Mouse (Mus musculus): ENCODE results near the gene Vgf.

The Vgf gene

DNA sequence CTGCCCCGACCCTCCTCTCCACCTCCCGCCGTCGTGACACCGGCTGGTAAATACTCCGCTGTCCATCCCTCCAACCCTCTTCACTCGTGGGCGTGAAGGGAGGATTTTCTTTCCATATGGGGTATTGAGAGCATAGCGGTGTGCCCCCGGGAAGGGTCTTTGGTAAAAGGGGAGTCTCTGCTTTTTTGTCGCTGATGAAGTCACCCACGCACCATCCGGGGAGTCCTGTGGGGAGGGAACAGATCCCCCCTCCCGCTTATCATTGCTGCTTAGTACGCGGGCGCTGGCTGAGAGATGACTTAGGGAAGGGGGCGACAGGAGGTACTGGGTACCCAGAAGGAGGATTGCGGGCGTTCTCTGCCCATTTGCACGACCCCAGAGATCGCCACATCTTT, 4.2 kb downstream of the Vgf start:
- no peak for DNase-seq (ENCODE audit: low read depth, low spot score)

DNA sequence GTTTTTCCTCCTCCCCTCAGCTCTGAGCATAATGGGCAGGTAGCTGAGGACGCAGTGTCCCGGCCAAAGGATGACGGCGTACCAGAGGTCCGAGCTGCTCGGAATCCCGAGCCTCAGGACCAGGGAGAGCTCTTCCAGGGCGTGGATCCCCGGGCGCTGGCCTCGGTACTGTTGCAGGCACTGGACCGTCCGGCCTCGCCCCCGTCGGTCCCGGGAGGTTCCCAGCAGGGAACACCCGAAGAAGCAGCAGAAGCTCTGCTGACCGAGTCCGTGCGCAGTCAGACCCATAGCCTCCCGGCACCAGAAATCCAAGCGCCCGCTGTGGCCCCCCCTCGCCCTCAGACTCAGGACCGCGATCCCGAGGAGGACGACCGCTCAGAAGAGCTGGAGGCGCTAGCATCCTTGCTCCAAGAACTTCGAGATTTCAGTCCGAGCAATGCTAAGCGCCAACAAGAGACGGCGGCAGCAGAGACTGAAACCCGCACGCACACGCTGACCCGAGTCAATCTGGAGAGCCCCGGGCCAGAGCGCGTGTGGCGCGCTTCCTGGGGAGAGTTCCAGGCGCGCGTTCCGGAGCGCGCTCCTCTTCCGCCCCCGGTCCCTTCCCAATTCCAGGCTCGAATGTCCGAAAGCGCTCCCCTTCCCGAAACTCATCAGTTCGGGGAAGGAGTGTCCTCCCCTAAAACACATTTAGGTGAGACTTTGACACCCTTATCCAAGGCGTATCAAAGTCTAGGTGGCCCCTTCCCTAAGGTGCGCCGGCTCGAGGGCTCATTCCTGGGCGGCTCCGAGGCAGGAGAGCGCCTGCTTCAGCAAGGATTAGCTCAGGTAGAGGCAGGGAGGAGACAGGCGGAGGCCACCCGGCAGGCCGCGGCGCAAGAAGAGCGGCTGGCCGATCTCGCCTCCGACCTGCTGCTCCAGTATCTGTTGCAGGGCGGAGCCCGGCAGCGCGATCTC, 5.2 kb downstream of the Vgf start:
- DNase-seq (ENCODE audit: low read depth, low spot score): no peak

DNA sequence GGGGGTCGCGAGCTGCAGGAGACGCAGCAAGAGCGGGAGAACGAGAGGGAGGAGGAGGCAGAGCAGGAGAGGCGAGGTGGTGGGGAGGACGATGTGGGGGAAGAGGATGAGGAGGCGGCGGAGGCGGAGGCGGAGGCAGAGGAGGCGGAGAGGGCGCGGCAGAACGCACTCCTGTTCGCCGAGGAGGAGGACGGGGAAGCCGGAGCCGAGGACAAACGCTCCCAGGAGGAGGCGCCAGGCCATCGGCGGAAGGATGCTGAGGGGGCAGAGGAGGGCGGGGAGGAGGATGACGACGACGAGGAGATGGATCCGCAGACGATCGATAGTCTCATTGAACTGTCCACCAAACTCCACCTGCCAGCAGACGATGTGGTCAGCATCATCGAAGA, 5.8 kb downstream of the Vgf start:
- DNase-seq (ENCODE audit: low read depth, low spot score): no peak

DNA sequence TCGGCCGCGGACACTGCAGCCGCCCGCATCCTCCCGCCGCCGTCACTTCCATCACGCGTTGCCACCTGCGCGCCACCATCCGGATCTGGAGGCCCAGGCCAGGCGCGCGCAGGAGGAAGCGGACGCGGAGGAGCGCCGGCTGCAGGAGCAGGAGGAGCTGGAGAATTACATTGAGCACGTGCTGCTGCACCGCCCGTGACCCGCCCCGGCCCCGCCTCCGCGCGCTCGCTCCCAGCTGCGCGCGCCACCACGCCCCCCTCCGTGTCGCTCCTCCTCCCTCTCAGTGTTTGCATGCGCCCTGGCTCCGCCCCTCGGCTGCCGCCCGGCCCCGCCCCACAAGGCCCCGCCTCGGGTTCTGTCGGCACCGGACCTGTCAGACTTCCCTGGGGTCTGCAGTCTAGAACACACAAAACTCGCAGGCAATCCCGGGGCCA, 6.5 kb downstream of the Vgf start:
- DNase-seq (ENCODE audit: low read depth, low spot score): peak; percentile 75

DNA sequence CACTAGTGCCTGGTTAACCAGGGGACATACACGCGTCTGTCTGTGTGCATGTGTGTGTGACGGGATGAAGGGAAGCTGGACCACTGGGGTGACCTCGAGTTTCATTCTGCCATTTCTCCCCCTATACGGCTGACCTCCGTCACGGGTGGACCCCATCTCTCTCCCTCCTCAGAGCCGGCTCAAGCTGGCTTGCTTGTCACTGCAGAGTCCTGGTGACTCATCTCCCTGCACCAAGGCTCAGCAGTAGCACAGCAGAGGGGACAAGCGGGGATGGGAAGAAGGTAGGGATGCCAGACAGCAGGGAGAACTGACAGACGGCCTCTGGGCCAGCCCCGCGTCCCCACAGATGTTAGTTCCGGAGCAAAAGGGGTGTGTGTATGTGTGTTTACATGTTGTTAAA, 10.0 kb downstream of the Vgf start:
- DNase-seq (ENCODE audit: low read depth, low spot score): no peak

DNA sequence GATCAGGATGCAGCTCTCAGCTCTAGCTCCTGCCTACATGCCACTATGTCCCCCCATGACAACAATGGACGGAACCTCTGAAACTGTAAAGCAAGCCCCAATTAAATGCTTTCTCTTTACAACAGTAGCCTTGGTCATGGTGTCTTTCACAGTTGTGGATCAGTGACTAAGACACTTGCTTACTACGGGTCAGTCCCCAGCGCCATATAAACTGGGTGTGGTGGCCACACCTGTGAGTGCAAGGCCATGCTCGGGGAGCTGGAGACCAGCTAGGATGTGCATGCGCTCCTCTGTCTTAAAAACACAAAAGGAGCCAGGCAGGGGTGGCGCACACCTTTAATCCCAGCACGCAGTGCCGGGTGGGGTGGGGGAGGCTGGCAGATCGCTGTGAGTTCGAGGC, 13.3 kb downstream of the Vgf start:
- DNase-seq (ENCODE audit: low read depth, low spot score): no peak

DNA sequence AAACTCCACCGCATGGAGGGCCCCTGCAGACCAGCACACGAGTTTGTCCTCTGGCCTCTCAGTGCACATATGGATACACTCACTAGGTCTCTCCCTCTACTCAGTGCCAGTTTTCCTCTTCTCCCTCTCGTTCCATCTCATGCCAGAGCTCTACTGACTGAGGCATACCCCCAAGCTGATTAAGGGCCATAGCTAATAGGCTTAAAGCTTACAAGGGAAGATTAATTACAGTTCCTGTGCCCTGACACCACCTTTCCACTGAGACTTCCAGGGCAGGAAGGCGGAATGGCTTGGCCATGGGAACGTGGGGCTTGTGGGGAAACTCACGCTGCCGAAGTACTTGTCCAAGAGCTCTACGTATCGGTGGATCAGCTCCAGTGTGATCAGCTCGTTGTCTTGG, 15.2 kb downstream of the Vgf start:
- no peak for DNase-seq (ENCODE audit: low read depth, low spot score)

DNA sequence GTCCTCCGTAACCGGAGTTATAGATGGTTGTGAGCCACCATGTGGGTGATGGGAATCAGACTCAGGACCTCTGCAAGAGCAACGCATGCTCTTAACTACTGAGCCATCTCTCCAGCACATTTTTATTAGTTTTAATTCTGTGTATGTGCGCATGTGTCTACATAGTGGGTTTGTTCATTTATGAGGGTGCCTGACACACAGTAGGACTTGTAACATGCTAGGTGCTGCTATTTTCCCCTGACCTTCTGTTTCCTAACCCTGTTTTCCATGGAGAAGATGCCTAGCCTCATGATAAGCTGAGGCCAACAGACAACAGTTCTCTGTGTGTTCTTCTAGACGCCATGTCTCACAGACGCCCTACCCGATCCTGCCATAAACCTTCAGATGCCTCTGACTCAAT, 17.8 kb downstream of the Vgf start:
- no peak for DNase-seq (ENCODE audit: low read depth, low spot score)

DNA sequence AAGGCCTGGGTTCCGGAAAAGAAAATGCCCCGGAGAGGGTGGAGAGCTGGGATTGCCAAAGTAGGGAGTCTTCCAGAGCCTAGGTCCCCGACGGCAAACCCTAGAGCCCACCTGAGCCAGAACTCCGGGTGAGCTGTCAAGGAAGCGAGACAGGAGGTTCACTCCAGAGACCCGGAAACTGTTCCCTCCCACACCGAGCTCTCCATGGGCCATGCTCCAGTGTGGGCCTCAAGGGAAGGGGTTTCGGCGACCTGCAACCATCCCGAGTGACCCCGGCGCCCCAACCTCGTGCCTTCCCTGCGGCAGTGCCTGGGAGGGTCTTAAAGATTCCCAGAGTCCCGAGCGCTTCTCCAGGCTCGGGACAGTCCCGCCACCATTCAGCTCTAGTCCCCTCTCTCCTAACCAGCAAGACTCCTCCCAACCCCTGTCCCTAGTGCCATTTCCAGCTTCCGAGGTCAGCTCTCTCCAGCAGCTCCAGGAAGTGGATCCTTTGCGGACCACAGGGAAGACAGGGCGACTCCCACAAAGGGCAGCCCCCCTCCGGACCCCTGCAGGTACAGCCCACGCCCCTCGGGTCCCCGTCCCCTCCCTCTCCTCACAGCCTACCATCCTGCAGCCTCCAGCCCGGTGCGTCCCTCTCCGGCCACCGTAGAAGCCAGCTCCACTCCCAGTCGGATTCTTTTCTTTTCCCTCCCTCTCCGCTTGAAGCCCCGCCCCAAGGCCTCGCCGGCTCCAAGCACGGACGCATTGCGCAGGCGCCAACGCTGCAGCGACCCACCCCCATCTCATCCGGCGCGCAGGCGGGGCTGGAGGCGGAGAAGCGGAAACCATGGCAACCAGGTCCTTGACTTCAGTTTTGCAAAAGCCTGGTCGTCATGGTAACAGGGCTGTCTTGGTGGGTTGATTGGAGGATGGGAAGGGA, 19.5 kb downstream of the Vgf start, which contains the start of gene Ap1s1:
Gene Ap1s1, minus strand, starts transcription at position 734 of the 922 bp plus-strand sequence.
- peak; percentile 98 for DNase-seq (ENCODE audit: low read depth, low spot score)

DNA sequence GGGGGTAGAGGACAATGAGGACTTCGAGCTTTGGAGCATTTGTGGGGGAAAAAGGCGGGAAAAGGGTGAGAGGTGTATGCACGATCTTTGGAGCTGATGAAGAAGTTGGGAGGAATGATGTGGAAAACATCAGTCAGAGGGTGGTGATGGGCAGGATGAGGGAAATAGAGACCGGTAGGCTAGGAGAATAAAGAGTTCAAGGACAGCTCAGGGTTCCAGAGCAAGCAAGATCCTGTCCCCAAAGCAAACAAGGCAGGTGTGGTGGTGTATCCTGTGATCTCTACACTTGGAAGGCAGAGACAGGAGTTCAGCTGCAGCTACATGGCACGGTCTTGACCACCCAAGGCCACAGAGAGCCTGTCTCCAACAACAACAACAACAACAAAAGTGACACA, 20.1 kb downstream of the Vgf start:
- DNase-seq (ENCODE audit: low read depth, low spot score): no peak

DNA sequence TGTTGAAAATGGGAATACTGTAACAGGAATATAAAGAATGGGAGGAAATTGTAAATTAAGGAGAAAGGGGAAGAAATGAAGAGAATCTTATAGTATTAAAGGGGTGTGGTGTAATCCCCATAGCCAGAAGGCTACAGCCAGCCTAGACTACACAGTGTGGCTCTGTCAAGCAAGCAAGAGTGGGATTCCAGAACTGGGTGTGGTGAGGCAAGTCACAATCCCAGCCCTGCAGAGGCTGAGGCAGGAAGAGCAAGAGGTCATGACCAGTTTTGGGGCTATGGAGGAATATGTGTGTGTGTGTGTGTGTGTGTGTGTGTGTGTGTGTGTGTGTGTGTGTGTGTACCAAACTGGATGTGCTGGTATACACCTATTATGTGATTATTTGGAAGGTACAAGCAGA, 20.8 kb downstream of the Vgf start:
- no peak for DNase-seq (ENCODE audit: low read depth, low spot score)

DNA sequence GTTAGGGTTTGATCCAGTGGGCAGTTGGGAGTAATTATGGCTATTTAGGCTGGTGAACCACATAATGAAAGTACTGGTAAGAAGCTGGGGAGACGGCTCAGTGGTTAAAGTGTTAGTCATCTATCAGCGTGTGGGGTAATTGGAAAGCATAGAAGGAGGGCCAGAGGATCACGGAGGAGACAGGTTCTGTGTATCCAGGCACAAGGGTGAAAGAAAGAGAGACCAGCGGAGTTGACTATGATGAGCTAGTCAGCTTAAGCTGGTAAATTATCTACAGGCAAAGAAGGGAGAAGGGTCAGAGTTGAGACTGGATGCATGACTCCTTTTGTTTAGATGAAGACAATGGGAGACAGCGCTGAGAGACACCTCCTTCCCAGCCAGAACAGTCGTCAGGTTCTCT, 24.9 kb downstream of the Vgf start:
- DNase-seq (ENCODE audit: low read depth, low spot score): no peak

DNA sequence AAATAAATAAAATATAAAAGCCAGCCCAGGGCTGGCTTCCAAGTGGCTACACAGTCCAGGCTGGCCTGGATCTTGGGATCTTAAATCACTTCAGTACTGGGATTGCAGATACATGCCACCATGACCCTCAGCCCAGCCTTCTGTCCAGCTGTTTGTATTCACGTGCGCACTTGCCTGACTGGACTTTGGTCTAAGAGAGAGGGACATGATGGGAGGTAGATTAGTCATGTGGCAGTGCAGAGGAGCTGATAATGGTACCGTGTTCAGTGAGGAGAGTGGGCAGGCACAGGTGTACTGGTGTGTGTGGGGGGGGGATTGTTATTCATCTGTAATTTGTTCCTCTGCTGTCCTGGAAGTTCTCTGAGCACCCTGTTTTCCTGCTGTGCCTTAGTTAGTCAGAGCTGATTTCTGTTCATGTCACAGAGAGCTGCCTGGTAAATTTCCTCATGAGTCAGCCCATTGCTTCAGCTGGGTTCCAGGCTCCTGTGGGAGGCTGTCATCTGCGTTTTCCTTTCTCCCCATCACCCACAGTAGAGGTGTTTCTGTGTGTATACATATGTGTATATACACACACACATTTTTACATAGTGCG, 25.8 kb downstream of the Vgf start:
- no peak for DNase-seq (ENCODE audit: low read depth, low spot score)

DNA sequence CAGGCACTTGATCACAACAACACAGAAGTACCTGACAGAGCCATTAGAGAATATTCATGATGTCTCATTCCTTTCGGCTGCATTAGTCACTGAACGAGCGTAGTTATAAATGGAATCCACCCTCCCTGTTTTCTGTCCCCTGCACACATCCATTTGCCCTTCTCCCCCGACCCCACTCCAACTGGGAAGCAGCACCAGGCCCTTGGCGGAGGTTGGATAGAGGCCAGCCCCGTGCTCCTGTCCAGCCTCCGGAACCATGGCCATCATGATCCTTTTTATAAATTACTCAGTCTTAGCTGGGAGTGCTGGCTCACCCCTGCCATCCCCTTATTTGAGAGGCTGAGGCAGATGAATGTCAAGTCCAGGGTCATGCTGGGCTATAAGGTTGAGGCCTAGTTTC, 28.1 kb downstream of the Vgf start:
- no peak for DNase-seq (ENCODE audit: low read depth, low spot score)

DNA sequence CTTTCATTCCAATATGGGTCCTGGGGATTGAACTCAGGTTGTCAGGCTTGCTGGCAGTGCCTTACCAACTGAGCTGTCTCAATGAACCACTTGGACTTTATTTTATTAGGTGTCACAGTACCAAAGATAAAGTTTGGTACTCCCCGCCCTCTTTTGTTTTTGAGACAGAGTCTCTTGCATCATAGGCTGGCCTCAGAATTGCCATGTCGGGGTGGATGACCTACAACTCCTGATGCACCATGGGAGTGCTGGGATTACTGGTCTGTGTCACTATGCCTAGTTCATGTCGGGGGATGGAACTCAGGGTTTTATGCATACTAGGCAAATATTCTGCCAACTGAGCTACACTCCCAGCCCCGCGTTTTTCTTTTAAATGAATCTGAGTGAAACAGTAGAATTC, 28.7 kb downstream of the Vgf start:
- DNase-seq (ENCODE audit: low read depth, low spot score): no peak

DNA sequence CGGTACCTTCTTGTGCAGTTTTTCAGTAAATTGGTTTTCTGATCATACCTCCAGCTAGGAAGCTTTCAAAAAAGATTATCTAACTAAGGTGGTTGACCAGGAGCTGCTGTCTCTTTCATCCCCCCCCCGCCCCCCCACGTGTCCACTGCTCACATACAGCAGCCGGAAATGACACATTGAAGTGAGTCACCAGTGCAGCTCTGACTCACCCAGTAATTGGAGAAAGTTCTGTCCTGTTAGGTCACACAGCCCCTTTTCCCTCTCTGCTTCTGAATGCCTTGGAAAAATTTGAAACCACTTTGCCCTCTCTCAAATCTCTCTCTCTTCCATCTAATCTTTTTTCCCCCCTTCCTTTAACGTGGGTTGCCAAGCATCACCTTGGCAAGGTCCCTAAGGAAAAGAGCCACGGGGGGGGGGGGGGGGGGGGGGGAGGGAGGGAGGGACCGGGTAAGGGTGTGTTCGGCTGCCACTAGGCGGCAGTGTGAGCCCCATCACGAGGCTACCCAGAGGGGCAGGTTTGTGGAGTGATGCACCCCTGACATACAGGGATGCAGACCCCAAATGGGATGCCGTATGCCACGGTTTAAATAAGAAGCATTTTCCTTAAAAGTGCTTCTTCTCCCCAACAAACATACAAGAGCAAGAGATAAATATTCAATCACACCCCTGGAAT, 35.8 kb downstream of the Vgf start:
- no peak for DNase-seq (ENCODE audit: low read depth, low spot score)

DNA sequence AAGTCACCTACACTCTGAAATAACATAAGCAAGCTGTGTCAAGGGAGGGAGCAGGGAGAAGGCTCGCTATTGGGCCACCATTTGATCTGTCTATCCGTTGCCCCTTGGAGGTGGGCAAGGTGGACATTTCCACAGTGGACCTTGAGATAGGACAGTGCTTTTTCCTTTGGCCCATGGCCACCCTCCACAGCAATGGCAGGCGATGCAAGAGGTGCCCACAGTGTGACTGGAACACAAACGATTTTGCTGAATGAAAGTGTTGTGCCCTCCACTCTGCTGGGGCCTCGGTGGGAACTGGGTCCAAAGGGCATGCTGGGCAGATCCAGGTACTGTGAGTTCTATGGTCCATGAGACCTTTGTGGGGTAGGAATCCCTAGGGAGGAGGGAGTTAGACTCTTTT, 36.4 kb downstream of the Vgf start:
- no peak for DNase-seq (ENCODE audit: low read depth, low spot score)

DNA sequence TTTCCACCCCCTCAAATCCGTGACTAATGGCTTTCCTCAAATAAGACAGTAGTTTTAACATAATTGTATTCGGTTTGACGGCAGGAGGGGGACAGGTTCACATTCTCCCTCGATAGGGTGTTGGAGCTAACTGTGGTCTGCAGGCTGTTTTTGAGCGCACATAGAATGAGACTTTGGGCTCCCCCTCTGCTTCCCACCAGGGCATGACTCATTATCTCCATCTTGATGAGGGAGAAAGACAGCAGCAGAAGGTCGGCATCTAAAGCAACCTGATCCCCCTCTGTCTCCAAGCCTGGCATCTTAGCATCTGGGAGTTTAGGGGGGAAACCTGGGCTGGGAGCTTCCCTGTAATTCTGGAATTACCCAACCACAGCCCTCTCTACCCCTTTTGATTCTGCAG, 39.3 kb downstream of the Vgf start:
- no peak for DNase-seq (ENCODE audit: low read depth, low spot score)

DNA sequence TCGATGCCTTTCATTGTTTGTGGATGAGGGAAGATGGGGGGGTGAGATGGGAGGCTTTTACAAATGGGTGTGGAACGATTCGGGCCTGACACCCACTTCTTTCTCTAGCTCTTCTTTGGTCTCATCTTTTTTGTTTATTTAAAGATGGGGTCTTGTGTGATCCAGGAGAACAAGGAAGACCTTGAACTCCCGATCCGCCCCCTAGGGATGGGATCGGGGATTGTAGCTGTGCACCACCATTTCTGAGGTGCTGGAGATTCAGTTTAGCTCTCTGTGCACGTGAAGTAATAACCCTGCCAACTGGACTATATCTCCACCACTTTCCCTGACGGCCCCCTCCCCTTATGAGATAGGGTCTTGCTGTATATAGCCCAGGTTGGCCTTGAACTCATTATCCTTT, 39.7 kb downstream of the Vgf start:
- DNase-seq (ENCODE audit: low read depth, low spot score): no peak

DNA sequence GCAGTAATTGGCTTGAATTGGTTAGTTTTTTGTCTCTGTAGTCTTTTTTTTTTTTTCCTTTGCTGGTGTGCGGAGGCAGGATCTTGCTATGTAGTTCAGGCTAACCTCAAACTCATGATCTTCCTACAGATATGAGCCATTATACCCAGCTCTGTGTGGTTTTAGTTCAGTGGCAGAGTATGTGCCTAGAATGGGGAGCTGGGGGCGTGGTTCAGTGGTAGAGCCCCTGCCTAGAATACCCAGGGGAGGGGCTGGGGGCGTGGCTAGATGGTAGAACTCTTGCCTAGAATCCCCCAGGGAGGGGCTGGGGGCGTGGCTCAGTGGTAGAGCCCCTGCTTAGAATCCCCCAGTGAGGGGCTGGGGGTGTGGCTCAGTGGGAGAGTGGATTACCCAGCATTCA, 42.5 kb downstream of the Vgf start:
- DNase-seq (ENCODE audit: low read depth, low spot score): no peak

DNA sequence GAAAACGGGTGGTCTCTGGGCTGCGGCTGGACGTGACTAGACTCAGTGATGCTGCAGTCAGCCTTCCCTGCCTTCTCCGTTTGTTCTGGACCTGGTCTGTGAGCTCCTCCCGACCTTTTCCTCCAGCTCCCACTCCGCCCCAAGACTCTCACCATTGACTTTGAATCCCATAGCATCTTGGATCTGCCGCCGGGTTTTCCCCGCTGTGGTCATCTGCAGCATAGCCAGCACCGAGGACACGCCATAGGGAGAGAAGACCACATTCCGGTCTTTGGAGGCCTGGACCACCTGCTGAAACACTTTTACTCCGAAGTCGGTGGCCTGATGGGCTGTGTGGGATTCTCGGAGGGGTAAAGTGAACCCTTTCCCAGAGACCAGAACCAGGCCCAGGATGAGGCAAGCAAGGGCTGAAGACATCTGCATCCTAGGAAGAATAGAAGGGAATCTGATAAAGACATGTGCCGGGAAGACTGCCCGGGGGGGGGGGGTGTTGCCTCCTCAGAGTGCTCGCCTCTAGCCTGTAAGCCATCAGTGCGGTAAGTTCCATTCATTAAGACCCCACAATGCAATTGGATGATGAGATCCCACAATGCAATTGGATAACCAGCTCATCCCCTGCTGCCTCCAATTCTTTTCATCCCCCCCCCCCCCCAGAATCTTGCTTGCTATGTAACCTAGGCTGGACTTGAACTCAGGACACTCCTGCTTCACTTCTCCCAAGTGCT, 44.9 kb downstream of the Vgf start:
- no peak for DNase-seq (ENCODE audit: low read depth, low spot score)

Data from telencephalon, adult 2 months (tissue).